Mouse (Mus musculus): ENCODE measurements around the gene Ttc24.

- TF ChIP-seq EP300 (IDR thresholded peaks at IDR 0.05; ENCODE audit: low read depth) (no peak), CTCF (IDR thresholded peaks at IDR 0.05; ENCODE audit: low read depth) (no peak)
Observed at GRCm38 (mm10) chr3:88090616-88091015, 12.5 kb upstream of the Ttc24 start.

Data from liver, embryonic 14.5 days (tissue).